Mouse (Mus musculus) 3T3-L1 (cell line): Measurements from ENCODE around the gene Gm960.
"Not testable (repeated sequence)": the region's sequence is repeated elsewhere in the genome, so short reads cannot be mapped to it uniquely, and the experiment has no call there.

Source experiments
- DNase-seq: peaks from one replicate; pipeline ENCODE4 v3.0.0-alpha.2; 2015; ENCODE audit warnings: low read depth, low spot score

The Gm960 gene

GRCm38 (mm10) chr19:4593792-4594522 is 104.5 kb downstream of the Gm960 start:
- DNase-seq = no peak

- peak; percentile 24 for DNase-seq
Observed at GRCm38 (mm10) chr19:4590025-4590424, 108.4 kb downstream of the Gm960 start.

- DNase-seq = peak; percentile 25
Observed at GRCm38 (mm10) chr19:4589081-4589480, 109.4 kb downstream of the Gm960 start.

GRCm38 (mm10) chr19:4588430-4588829 is 110.0 kb downstream of the Gm960 start:
- DNase-seq = no peak

GRCm38 (mm10) chr19:4587426-4587825 is 111.0 kb downstream of the Gm960 start:
- DNase-seq = no peak

GRCm38 (mm10) chr19:4586783-4587182 is 111.7 kb downstream of the Gm960 start:
- DNase-seq = not testable (repeated sequence)

GRCm38 (mm10) chr19:4583856-4584255 is 114.6 kb downstream of the Gm960 start:
- no peak for DNase-seq

- no peak for DNase-seq
Observed at GRCm38 (mm10) chr19:4579296-4579695, 119.2 kb downstream of the Gm960 start.

- DNase-seq = no peak
Observed at GRCm38 (mm10) chr19:4578799-4579198, 119.7 kb downstream of the Gm960 start.
